Mouse (Mus musculus): ENCODE results near the gene Ushbp1. TPM values are rescaled to one million over a fixed set of nuclear protein-coding genes. Genes with fewer than 3 reads are reported as not detected.

Gene Ushbp1
- total and polyA plus RNA-seq, 3 experiments: 0.08 to 0.11 TPM; not detected in 1

- H3K9me3 ChIP-seq (replicated peaks): no peaks in the 10 kb centered on the region
- H3K27me3 ChIP-seq (ENCODE audit: insufficient read depth, low read length): no peaks in the 10 kb centered on the region
- TF ChIP-seq CTCF (IDR thresholded peaks at IDR 0.05; ENCODE audit: low read depth, low read length) (no peak), POLR2AphosphoS5 (IDR thresholded peaks at IDR 0.05; ENCODE audit: insufficient replicate concordance, low read depth, low read length) (no peak), GATA1 (IDR thresholded peaks at IDR 0.05; ENCODE audit: borderline replicate concordance, low read length) (no peak), GATA2 (IDR thresholded peaks at IDR 0.05; ENCODE audit: borderline replicate concordance, low read depth, low read length) (no peak), TAL1 (conservative IDR thresholded peaks at IDR 0.05; ENCODE audit: low read depth, low read length) (no peak)
- peaks cover 73% of the 10 kb centered on the region for H3K4me1 ChIP-seq (ENCODE audit: insufficient read depth, low read depth, low read length)
- peak overlapping the region; percentile 61; the same call in 1 of the 2 replicates for H3K4me3 ChIP-seq (ENCODE audit: low read depth, low read length)
- ATAC-seq (ENCODE audit: extremely low read depth, insufficient number of reproducible peaks, low FRiP score, poor library complexity, severe bottlenecking) (no peak), DNase-seq (ENCODE audit: low spot score) (no peak)
- H3K36me3 ChIP-seq (replicated peaks): peaks cover 76% of the 10 kb centered on the region
Measured at GRCm38 (mm10) chr8:71404011-71404410, 8.4 kb upstream of the Ushbp1 start.

- Histone ChIP-seq H3K9me3 (replicated peaks) (no peaks in the 10 kb centered on the region), H3K4me1 (ENCODE audit: insufficient read depth, low read depth, low read length) (peaks cover 72% of the 10 kb centered on the region), H3K27me3 (ENCODE audit: insufficient read depth, low read length) (no peaks in the 10 kb centered on the region), H3K36me3 (replicated peaks) (peaks cover 75% of the 10 kb centered on the region), H3K4me3 (ENCODE audit: low read depth, low read length) (no peak overlapping the region)
- TF ChIP-seq CTCF (IDR thresholded peaks at IDR 0.05; ENCODE audit: low read depth, low read length): no peak
- TF ChIP-seq GATA1 (IDR thresholded peaks at IDR 0.05; ENCODE audit: borderline replicate concordance, low read length): no peak
- no peak for TF ChIP-seq TAL1 (conservative IDR thresholded peaks at IDR 0.05; ENCODE audit: low read depth, low read length)
- TF ChIP-seq POLR2AphosphoS5 (IDR thresholded peaks at IDR 0.05; ENCODE audit: insufficient replicate concordance, low read depth, low read length): no peak
- no peak for TF ChIP-seq GATA2 (IDR thresholded peaks at IDR 0.05; ENCODE audit: borderline replicate concordance, low read depth, low read length)
- ATAC-seq (ENCODE audit: extremely low read depth, insufficient number of reproducible peaks, low FRiP score, poor library complexity, severe bottlenecking) (no peak), DNase-seq (ENCODE audit: low spot score) (no peak)
Measured at GRCm38 (mm10) chr8:71403107-71403885, 7.7 kb upstream of the Ushbp1 start.

- Histone ChIP-seq H3K36me3 (replicated peaks) (peaks cover 75% of the 10 kb centered on the region), H3K9me3 (replicated peaks) (no peaks in the 10 kb centered on the region), H3K4me1 (ENCODE audit: insufficient read depth, low read depth, low read length) (peaks cover 72% of the 10 kb centered on the region), H3K4me3 (ENCODE audit: low read depth, low read length) (no peak overlapping the region), H3K27me3 (ENCODE audit: insufficient read depth, low read length) (no peaks in the 10 kb centered on the region)
- DNase-seq (ENCODE audit: low spot score) (no peak), ATAC-seq (ENCODE audit: extremely low read depth, insufficient number of reproducible peaks, low FRiP score, poor library complexity, severe bottlenecking) (no peak)
- no peak for TF ChIP-seq GATA1 (IDR thresholded peaks at IDR 0.05; ENCODE audit: borderline replicate concordance, low read length)
Measured at GRCm38 (mm10) chr8:71402446-71402964, 6.9 kb upstream of the Ushbp1 start.

- Histone ChIP-seq H3K36me3 (replicated peaks) (peaks cover 65% of the 10 kb centered on the region), H3K27me3 (ENCODE audit: insufficient read depth, low read length) (no peaks in the 10 kb centered on the region)
Measured at GRCm38 (mm10) chr8:71401454-71401853, 5.9 kb upstream of the Ushbp1 start.

GRCm38 (mm10) chr8:71400826-71401225, 5.2 kb upstream of the Ushbp1 start:
- DNase-seq (ENCODE audit: low spot score) (no peak), ATAC-seq (ENCODE audit: extremely low read depth, insufficient number of reproducible peaks, low FRiP score, poor library complexity, severe bottlenecking) (no peak)
- TF ChIP-seq GATA1 (IDR thresholded peaks at IDR 0.05; ENCODE audit: borderline replicate concordance, low read length): no peak
- TF ChIP-seq CTCF (IDR thresholded peaks at IDR 0.05; ENCODE audit: low read depth, low read length): no peak
- TF ChIP-seq GATA2 (IDR thresholded peaks at IDR 0.05; ENCODE audit: borderline replicate concordance, low read depth, low read length): no peak
- TF ChIP-seq POLR2AphosphoS5 (IDR thresholded peaks at IDR 0.05; ENCODE audit: insufficient replicate concordance, low read depth, low read length): no peak
- TF ChIP-seq TAL1 (conservative IDR thresholded peaks at IDR 0.05; ENCODE audit: low read depth, low read length): no peak
- Histone ChIP-seq H3K4me1 (ENCODE audit: insufficient read depth, low read depth, low read length) (peaks cover 66% of the 10 kb centered on the region), H3K9me3 (replicated peaks) (no peaks in the 10 kb centered on the region), H3K36me3 (replicated peaks) (peaks cover 65% of the 10 kb centered on the region), H3K27me3 (ENCODE audit: insufficient read depth, low read length) (no peaks in the 10 kb centered on the region), H3K4me3 (ENCODE audit: low read depth, low read length) (no peak overlapping the region)

More at GRCm38 (mm10) chr8:71401454-71401853, 5.9 kb upstream of the Ushbp1 start:
- H3K9me3 ChIP-seq (replicated peaks): no peaks in the 10 kb centered on the region
- no peak for ATAC-seq (ENCODE audit: extremely low read depth, insufficient number of reproducible peaks, low FRiP score, poor library complexity, severe bottlenecking)
- TF ChIP-seq GATA1 (IDR thresholded peaks at IDR 0.05; ENCODE audit: borderline replicate concordance, low read length) (no peak), CTCF (IDR thresholded peaks at IDR 0.05; ENCODE audit: low read depth, low read length) (no peak), POLR2AphosphoS5 (IDR thresholded peaks at IDR 0.05; ENCODE audit: insufficient replicate concordance, low read depth, low read length) (no peak), TAL1 (conservative IDR thresholded peaks at IDR 0.05; ENCODE audit: low read depth, low read length) (no peak), GATA2 (IDR thresholded peaks at IDR 0.05; ENCODE audit: borderline replicate concordance, low read depth, low read length) (no peak)
- no peak for DNase-seq (ENCODE audit: low spot score)
- H3K4me1 ChIP-seq (ENCODE audit: insufficient read depth, low read depth, low read length): peaks cover 66% of the 10 kb centered on the region
- H3K4me3 ChIP-seq (ENCODE audit: low read depth, low read length): no peak overlapping the region

- no peaks in the 10 kb centered on the region; the same call in 1 of the 2 replicates for H3K27me3 ChIP-seq (ENCODE audit: insufficient read depth, low read length)
- H3K9me3 ChIP-seq (replicated peaks): no peaks in the 10 kb centered on the region
- ATAC-seq (ENCODE audit: extremely low read depth, insufficient number of reproducible peaks, low FRiP score, poor library complexity, severe bottlenecking): no peak
- peak overlapping the region; percentile 78 for H3K4me3 ChIP-seq (ENCODE audit: low read depth, low read length)
- TF ChIP-seq GATA2 (IDR thresholded peaks at IDR 0.05; ENCODE audit: borderline replicate concordance, low read depth, low read length) (no peak), POLR2AphosphoS5 (IDR thresholded peaks at IDR 0.05; ENCODE audit: insufficient replicate concordance, low read depth, low read length) (no peak), CTCF (IDR thresholded peaks at IDR 0.05; ENCODE audit: low read depth, low read length) (no peak), TAL1 (conservative IDR thresholded peaks at IDR 0.05; ENCODE audit: low read depth, low read length) (no peak), GATA1 (IDR thresholded peaks at IDR 0.05; ENCODE audit: borderline replicate concordance, low read length) (no peak)
- peaks cover 43% of the 10 kb centered on the region for H3K36me3 ChIP-seq (replicated peaks)
- DNase-seq (ENCODE audit: low spot score): no peak
- H3K4me1 ChIP-seq (ENCODE audit: insufficient read depth, low read depth, low read length): peaks cover 61% of the 10 kb centered on the region
Measured at GRCm38 (mm10) chr8:71397701-71398100, 2.1 kb upstream of the Ushbp1 start.

All from G1E (cell line).